Mouse (Mus musculus): ENCODE measurements around the gene Man1c1. TPM values are rescaled to one million over a fixed set of nuclear protein-coding genes. Genes with fewer than 3 reads are reported as not detected.

Man1c1 gene
- polyA plus RNA-seq, 1 experiment from 2014 or later = 7.2 TPM

DNA sequence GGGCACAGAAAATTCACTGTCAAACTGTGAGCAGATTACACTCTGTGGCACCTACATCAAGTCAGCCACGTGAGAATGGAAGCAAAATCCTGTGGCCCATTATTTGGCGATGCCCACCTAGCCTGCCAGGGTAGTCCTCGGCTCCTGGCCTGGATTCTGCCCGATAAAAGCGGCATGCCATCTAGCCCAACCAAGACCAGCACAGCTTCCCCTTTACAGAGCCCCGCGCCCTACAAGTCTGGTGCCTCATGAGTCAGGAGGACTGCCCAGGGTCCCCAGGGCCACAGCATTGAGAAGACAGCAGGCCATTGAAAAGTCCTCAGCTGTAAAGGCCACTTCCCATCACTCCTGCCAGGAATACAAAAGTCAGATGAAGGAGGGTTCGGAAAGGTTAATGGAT lies 31.8 kb downstream of the Man1c1 start:
- no peak for DNase-seq (ENCODE audit: low spot score)
- H3K27me3 ChIP-seq (ENCODE audit: control insufficient read depth, insufficient read depth, low read length) = no peaks in the 10 kb centered on the region
- no peaks in the 10 kb centered on the region for H3K36me3 ChIP-seq (replicated peaks; ENCODE audit: control insufficient read depth, insufficient read depth)
- H3K9ac ChIP-seq = no peak overlapping the region
- H3K27ac ChIP-seq = no peak overlapping the region
- 70% methylated on average over 8 of the region's 8 CpGs for WGBS
- peaks cover 40% of the 10 kb centered on the region for H3K4me1 ChIP-seq (replicated peaks; ENCODE audit: control insufficient read depth, insufficient read depth, low read length)
- no peak overlapping the region for H3K4me2 ChIP-seq (replicated peaks)
- ATAC-seq (ENCODE audit: low FRiP score) = no peak
- H3K4me3 ChIP-seq (replicated peaks; ENCODE audit: low read length) = no peak overlapping the region
- H3K9me3 ChIP-seq (ENCODE audit: control insufficient read depth, low read length) = no peaks in the 10 kb centered on the region

DNA sequence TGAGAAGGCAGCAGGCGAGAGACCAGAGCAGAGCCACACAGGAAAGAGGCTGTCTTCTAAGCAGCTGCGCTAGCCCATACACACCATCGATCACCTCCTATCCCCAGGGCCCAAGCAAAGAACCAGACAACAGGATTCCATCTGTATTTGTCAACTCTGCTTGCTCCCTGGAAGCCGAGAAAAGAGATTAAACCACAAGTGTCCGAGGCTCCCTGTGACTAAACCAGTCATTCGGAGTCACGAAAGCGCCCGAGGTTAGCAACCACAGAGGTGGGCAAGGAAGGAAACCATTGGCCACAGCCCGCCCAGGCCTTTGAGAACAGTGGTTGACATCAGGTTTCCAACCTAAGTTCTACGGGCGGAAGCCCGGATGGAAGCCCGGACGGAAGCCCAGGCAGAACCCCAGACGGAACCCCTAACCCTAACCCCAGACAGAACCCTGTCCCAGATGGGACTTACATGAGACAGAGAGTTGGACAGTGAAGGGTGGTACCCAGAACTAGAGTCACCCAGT lies 32.4 kb downstream of the Man1c1 start:
- Histone ChIP-seq H3K4me1 (replicated peaks; ENCODE audit: control insufficient read depth, insufficient read depth, low read length) (peaks cover 35% of the 10 kb centered on the region), H3K36me3 (replicated peaks; ENCODE audit: control insufficient read depth, insufficient read depth) (no peaks in the 10 kb centered on the region), H3K27me3 (ENCODE audit: control insufficient read depth, insufficient read depth, low read length) (no peaks in the 10 kb centered on the region), H3K9me3 (ENCODE audit: control insufficient read depth, low read length) (no peaks in the 10 kb centered on the region), H3K9ac (no peak overlapping the region), H3K4me3 (replicated peaks; ENCODE audit: low read length) (no peak overlapping the region), H3K4me2 (replicated peaks) (no peak overlapping the region), H3K27ac (no peak overlapping the region)
- ATAC-seq (ENCODE audit: low FRiP score) (no peak), DNase-seq (ENCODE audit: low spot score) (no peak)
- 76% methylated on average over 16 of the region's 16 CpGs for WGBS

DNA sequence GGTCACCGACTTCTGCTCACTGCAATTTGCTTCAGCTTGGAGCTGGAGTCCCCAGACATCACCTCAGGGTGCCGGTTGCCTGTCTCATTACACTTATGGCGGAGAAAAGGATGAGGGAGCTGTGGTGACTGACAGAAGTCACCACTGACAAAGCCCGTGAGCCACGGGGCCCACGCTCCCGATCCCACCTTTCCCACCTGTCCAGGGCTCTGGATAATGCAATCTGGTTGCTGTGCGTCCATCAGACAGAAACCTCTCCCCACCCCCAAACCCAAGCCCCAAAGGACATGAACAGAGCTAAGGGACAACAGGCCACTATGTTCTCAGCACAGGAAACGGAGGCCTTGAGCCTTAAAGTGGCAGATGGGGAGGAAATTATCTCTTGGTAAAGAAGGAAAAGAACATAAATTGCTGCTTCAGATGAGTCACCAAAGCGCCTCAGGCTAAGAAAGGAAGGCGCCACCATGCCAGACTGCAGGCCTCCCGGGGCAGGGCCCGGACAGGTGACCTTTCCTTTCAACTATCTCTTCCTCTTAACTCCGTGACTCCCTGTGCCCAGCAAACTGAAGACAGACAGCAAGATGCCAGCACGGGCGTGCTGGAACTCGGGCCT lies 34.2 kb downstream of the Man1c1 start:
- Histone ChIP-seq H3K9ac (no peak overlapping the region), H3K4me1 (replicated peaks; ENCODE audit: control insufficient read depth, insufficient read depth, low read length) (peaks cover 35% of the 10 kb centered on the region), H3K27me3 (ENCODE audit: control insufficient read depth, insufficient read depth, low read length) (no peaks in the 10 kb centered on the region), H3K36me3 (replicated peaks; ENCODE audit: control insufficient read depth, insufficient read depth) (no peaks in the 10 kb centered on the region), H3K27ac (no peak overlapping the region), H3K4me3 (replicated peaks; ENCODE audit: low read length) (no peak overlapping the region), H3K4me2 (replicated peaks) (no peak overlapping the region), H3K9me3 (ENCODE audit: control insufficient read depth, low read length) (no peaks in the 10 kb centered on the region)
- WGBS = 65% methylated on average over 17 of the region's 17 CpGs
- no peak for DNase-seq (ENCODE audit: low spot score)
- ATAC-seq (ENCODE audit: low FRiP score) = no peak

DNA sequence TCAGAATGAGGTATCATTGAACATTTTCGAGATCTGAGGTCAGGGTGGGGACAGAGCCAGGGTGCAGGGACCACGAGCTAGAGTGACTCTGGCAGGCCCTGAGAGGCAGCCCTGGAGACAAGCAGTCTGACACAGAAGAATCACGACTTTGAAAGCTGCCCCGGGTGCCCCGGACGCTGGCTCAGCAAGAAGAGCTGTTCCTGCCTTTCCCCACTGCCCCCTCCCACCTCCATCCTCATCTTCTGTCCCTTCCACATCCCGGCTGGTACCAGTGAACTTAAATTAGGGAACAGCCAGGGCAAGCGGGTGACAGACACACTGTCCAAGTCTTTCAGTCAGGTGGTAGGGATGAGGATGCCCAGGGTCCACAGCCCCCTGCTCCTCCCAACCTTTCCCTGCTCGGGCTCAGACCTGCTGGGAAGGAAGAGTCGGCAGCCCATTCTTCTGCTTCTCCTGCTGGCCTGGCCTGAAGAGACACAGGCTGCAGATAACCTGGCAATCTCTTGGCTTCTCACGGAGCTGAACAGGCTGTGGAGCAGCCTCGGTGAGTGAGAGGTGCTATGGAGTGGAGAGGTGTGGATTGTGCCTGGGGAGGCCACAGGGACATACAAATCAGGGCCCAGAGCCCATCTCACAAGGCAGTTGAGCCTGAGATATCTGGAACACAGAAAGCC lies 35.6 kb downstream of the Man1c1 start:
- no peak overlapping the region for H3K27ac ChIP-seq
- no peaks in the 10 kb centered on the region for H3K27me3 ChIP-seq (ENCODE audit: control insufficient read depth, insufficient read depth, low read length)
- H3K9me3 ChIP-seq (ENCODE audit: control insufficient read depth, low read length) = no peaks in the 10 kb centered on the region
- no peak for ATAC-seq (ENCODE audit: low FRiP score)
- H3K9ac ChIP-seq = no peak overlapping the region
- DNase-seq (ENCODE audit: low spot score) = no peak
- H3K4me3 ChIP-seq (replicated peaks; ENCODE audit: low read length) = no peak overlapping the region
- H3K4me2 ChIP-seq (replicated peaks) = no peak overlapping the region
- H3K4me1 ChIP-seq (replicated peaks; ENCODE audit: control insufficient read depth, insufficient read depth, low read length) = peaks cover 29% of the 10 kb centered on the region
- WGBS = 64% methylated on average over 12 of the region's 12 CpGs
- no peaks in the 10 kb centered on the region for H3K36me3 ChIP-seq (replicated peaks; ENCODE audit: control insufficient read depth, insufficient read depth)

- Histone ChIP-seq H3K4me3 (replicated peaks; ENCODE audit: low read length) (no peak overlapping the region), H3K9ac (no peak overlapping the region), H3K9me3 (ENCODE audit: control insufficient read depth, low read length) (no peaks in the 10 kb centered on the region), H3K27ac (no peak overlapping the region), H3K36me3 (replicated peaks; ENCODE audit: control insufficient read depth, insufficient read depth) (no peaks in the 10 kb centered on the region), H3K4me2 (replicated peaks) (no peak overlapping the region), H3K4me1 (replicated peaks; ENCODE audit: control insufficient read depth, insufficient read depth, low read length) (peaks cover 39% of the 10 kb centered on the region), H3K27me3 (ENCODE audit: control insufficient read depth, insufficient read depth, low read length) (no peaks in the 10 kb centered on the region)
- ATAC-seq (ENCODE audit: low FRiP score) = no peak
- DNase-seq (ENCODE audit: low spot score) = no peak
- WGBS = 93% methylated on average over 19 of the region's 19 CpGs
Observed at GRCm38 (mm10) chr4:134666391-134666790, 37.7 kb downstream of the Man1c1 start.

- Histone ChIP-seq H3K27ac (no peak overlapping the region), H3K4me1 (replicated peaks; ENCODE audit: control insufficient read depth, insufficient read depth, low read length) (peaks cover 41% of the 10 kb centered on the region), H3K27me3 (ENCODE audit: control insufficient read depth, insufficient read depth, low read length) (no peaks in the 10 kb centered on the region), H3K4me2 (replicated peaks) (no peak overlapping the region), H3K9me3 (ENCODE audit: control insufficient read depth, low read length) (no peaks in the 10 kb centered on the region), H3K36me3 (replicated peaks; ENCODE audit: control insufficient read depth, insufficient read depth) (no peaks in the 10 kb centered on the region), H3K9ac (no peak overlapping the region), H3K4me3 (replicated peaks; ENCODE audit: low read length) (no peak overlapping the region)
- 64% methylated on average over 10 of the region's 10 CpGs for WGBS
- ATAC-seq (ENCODE audit: low FRiP score) = no peak
- no peak for DNase-seq (ENCODE audit: low spot score)
Observed at GRCm38 (mm10) chr4:134663052-134663451, 41.0 kb downstream of the Man1c1 start.

DNA sequence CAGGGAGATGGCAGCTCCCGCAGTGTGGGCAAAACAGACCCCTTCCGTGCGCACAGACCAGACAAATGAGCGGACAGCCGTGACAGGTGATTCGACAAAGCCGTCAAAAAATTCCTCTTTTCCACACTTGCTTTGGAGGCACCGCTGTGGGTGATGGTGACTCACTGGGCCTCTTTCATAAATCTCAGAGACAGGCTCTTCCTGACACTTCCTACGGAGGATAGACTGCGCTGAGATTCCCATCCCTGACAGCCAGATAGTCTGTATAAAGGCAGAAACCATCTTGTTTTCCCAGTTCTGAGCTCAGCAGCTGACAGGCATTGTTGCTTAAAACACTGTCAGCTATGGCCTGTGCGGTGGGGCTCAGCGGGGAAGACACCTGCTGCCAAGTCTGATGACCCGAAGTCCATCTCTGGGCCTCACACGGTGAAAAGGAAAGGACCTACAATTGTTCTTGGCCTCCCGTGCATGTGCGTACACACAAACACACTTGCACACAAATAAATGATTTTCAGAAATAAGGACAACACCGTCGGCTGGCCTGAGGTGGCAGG lies 43.4 kb downstream of the Man1c1 start:
- Histone ChIP-seq H3K4me3 (replicated peaks; ENCODE audit: low read length) (no peak overlapping the region), H3K27me3 (ENCODE audit: control insufficient read depth, insufficient read depth, low read length) (no peaks in the 10 kb centered on the region), H3K4me2 (replicated peaks) (peak overlapping the region; percentile 45; the same call in 1 of the 2 replicates), H3K36me3 (replicated peaks; ENCODE audit: control insufficient read depth, insufficient read depth) (no peaks in the 10 kb centered on the region), H3K27ac (peak overlapping the region; percentile 74), H3K9ac (peak overlapping the region; percentile 51; the same call in 1 of the 2 replicates), H3K9me3 (ENCODE audit: control insufficient read depth, low read length) (no peaks in the 10 kb centered on the region), H3K4me1 (replicated peaks; ENCODE audit: control insufficient read depth, insufficient read depth, low read length) (peaks cover 50% of the 10 kb centered on the region)
- no peak for DNase-seq (ENCODE audit: low spot score)
- WGBS = 20% methylated on average over 18 of the region's 18 CpGs
- no peak for ATAC-seq (ENCODE audit: low FRiP score)

DNA sequence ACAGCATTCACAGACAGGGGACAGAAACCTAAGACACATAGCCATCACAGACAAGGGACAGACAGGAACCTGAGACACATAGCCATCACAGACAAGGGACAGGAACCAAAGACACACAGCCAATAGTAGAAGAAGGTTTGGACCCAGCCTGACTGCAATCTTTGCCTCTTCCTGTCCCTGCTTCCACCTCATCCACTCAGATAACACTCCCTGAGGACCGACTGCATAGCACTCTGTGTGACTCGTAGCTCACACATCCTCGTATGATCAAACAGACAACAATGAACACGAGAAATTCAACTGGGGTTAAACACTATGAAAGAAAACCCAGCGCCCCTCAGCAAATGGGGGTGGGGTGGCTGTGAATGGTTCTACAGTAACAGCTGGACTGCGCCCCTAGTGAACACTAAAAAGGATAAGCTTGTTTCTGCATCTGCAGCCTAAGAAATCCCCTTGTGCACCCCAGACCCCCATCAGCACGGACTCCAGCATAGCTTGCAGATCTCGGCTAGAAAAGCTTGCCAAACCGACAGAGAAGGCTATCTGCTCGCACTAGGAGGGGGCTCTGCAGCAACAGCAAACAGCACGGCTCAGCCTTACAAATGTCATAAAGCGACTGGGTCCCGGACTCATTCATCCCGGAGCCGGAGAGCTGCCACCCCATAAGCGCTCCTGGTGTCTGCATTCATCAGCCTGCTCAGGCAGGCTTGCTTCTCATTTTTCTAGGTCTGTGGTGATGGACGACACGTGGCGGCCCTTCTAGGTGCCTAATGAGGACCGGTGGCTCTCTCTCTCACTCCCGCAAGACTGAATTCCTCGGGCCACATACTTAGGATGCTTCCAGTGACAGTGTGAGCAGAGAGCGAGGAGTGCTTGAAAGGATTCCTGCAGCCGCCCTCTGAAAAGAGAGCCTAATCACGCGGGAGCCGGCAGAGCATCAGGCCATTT lies 44.5 kb downstream of the Man1c1 start:
- WGBS = 8% methylated on average over 27 of the region's 27 CpGs
- Histone ChIP-seq H3K9me3 (ENCODE audit: control insufficient read depth, low read length) (no peaks in the 10 kb centered on the region), H3K27me3 (ENCODE audit: control insufficient read depth, insufficient read depth, low read length) (no peaks in the 10 kb centered on the region), H3K4me2 (replicated peaks) (peak overlapping the region; percentile 45), H3K36me3 (replicated peaks; ENCODE audit: control insufficient read depth, insufficient read depth) (no peaks in the 10 kb centered on the region), H3K9ac (peak overlapping the region; percentile 51), H3K27ac (peak overlapping the region; percentile 74), H3K4me1 (replicated peaks; ENCODE audit: control insufficient read depth, insufficient read depth, low read length) (peaks cover 55% of the 10 kb centered on the region), H3K4me3 (replicated peaks; ENCODE audit: low read length) (no peak overlapping the region)
- DNase-seq (ENCODE audit: low spot score) (peak; percentile 47), ATAC-seq (ENCODE audit: low FRiP score) (peak; percentile 46; the same call in 1 of the 2 replicates)

DNA sequence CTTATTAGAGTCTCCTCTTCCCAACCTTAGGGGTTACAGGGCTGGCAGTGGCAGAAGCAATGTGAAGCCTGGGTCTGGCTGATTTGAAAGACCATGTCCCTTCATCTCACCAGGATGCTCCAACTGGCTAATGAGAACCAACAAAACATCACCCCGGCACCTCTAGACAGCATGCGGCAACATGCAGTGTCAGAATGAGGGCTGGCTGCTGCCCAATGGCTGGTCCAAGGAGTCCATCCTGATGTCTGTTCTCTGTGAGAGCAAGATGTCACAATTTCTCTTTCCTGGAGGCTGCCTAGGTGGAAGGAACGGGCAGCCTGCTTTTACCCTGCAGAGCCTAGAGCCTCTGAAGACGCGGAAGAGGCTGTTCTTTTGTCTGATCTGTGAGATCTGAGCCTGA lies 46.6 kb downstream of the Man1c1 start:
- H3K36me3 ChIP-seq (replicated peaks; ENCODE audit: control insufficient read depth, insufficient read depth) = no peaks in the 10 kb centered on the region
- no peak overlapping the region for H3K4me2 ChIP-seq (replicated peaks)
- H3K9me3 ChIP-seq (ENCODE audit: control insufficient read depth, low read length) = no peaks in the 10 kb centered on the region
- H3K4me3 ChIP-seq (replicated peaks; ENCODE audit: low read length) = no peak overlapping the region
- 49% methylated on average over 5 of the region's 5 CpGs for WGBS
- H3K4me1 ChIP-seq (replicated peaks; ENCODE audit: control insufficient read depth, insufficient read depth, low read length) = peaks cover 48% of the 10 kb centered on the region
- no peaks in the 10 kb centered on the region for H3K27me3 ChIP-seq (ENCODE audit: control insufficient read depth, insufficient read depth, low read length)
- no peak for ATAC-seq (ENCODE audit: low FRiP score)
- no peak for DNase-seq (ENCODE audit: low spot score)
- no peak overlapping the region for H3K9ac ChIP-seq
- H3K27ac ChIP-seq = 0 out of 2 replicates have a peak overlapping the region, but pooled peaks have one; percentile 11
